Mouse (Mus musculus) cortical plate, adult 2 months (tissue): ENCODE measurements around the gene Olfr948. TPM values are rescaled to one million over a fixed set of nuclear protein-coding genes. Genes with fewer than 3 reads are reported as not detected.

Experiments used
- H3K27ac ChIP-seq: fragments of 200-500 bp; 2 replicates; pipeline ENCODE4 v1.5.1; 2012; ENCODE audit warnings: low read length, control low read depth, inconsistent platforms; ENCODE audit not compliant: insufficient read depth
- H3K4me1 ChIP-seq: fragments of 200-500 bp; 2 replicates; pipeline ENCODE4 v1.6.1; 2011; ENCODE audit warnings: low read length; ENCODE audit not compliant: control insufficient read depth, insufficient read depth
- H3K4me3 ChIP-seq: fragments of 200-500 bp; 2 replicates; pipeline ENCODE4 v1.5.1; 2011; ENCODE audit warnings: mild to moderate bottlenecking, low read length, control low read depth; ENCODE audit not compliant: insufficient read depth
- CTCF ChIP-seq: fragments of 200-500 bp; IDR thresholded peaks from 2 replicates; pipeline ENCODE4 v1.5.1; 2011; ENCODE audit warnings: mild to moderate bottlenecking, control low read depth, low read length; ENCODE audit not compliant: insufficient read depth; ENCODE audit errors: extremely low read depth
- POLR2A ChIP-seq: fragments of 200-500 bp; IDR thresholded peaks from 2 replicates; pipeline ENCODE4 v1.6.1; 2011; ENCODE audit warnings: mild to moderate bottlenecking, low read length, control low read depth; ENCODE audit not compliant: insufficient read depth; ENCODE audit errors: extremely low read depth
- polyA plus RNA-seq: library from polyadenylated mRNA; depleted of rRNA; stranded (reverse); fragments of >200 nt; gene quantifications from 2 replicates; pipeline ENCODE4 v1.2.3, GENCODE M21; 2012; rRNA removed

Gene Olfr948
- not detected in 2 replicates for polyA plus RNA-seq

GRCm38 (mm10) chr9:39325945-39326344 lies at the start of gene Olfr948:
Olfr948 (minus strand) TSS chr9:39326045.
- H3K4me1 ChIP-seq = no peaks in the 10 kb centered on the region
- H3K27ac ChIP-seq = no peak within 1 kb of the TSS
- no peak within 1 kb of the TSS for H3K4me3 ChIP-seq
- TF ChIP-seq CTCF = no peak
- no peak for TF ChIP-seq POLR2A

DNA sequence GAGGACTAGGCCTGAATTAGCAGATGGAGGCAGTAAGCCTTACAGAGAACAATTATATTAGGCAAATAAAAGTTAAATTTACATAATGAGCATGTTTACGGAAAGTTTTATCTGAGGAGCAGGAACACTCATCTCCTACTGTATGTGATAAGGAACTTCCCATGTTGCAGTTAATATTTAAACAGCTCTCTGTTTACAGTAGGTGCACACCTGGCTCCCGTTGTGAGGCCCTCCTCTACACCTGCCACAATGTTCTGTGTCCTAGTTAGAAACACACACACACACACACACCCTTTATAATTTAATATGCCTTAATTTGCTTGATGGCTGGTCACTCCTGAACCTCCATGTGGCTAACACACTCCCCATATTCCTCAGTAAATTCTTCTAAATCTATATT lies 38.7 kb downstream of the Olfr948 start:
- Histone ChIP-seq H3K27ac (no peak overlapping the region), H3K4me3 (no peak overlapping the region), H3K4me1 (no peaks in the 10 kb centered on the region)
- TF ChIP-seq POLR2A = no peak
- no peak for TF ChIP-seq CTCF

- no peaks in the 10 kb centered on the region for H3K4me1 ChIP-seq
- TF ChIP-seq POLR2A = no peak
- no peak for TF ChIP-seq CTCF
- H3K27ac ChIP-seq = no peak within 1 kb of the TSS
- no peak within 1 kb of the TSS for H3K4me3 ChIP-seq
Observed at GRCm38 (mm10) chr9:39276718-39277117, 49.1 kb downstream of the Olfr948 start, which contains the start of gene Olfr945. Olfr945 (minus strand) TSS chr9:39276818.

Other genes starting within 250 kb of the Olfr948 start
- gene Olfr938, start 247.2 kb downstream of the Olfr948 start, polyA plus RNA-seq = not detected in 2 replicates
- gene Olfr27, start 197.9 kb downstream of the Olfr948 start, polyA plus RNA-seq = not detected in 2 replicates
- not detected in 2 replicates for gene Olfr943, start 159.7 kb downstream of the Olfr948 start, polyA plus RNA-seq
- gene Olfr944, start 124.1 kb downstream of the Olfr948 start, polyA plus RNA-seq = not detected in 2 replicates
- gene Olfr1537, start 76.1 kb downstream of the Olfr948 start, polyA plus RNA-seq = not detected in 2 replicates
- not detected in 2 replicates for gene Olfr945, start 49.2 kb downstream of the Olfr948 start, polyA plus RNA-seq
- gene Olfr951, start 61.4 kb upstream of the Olfr948 start, polyA plus RNA-seq = not detected in 2 replicates
- not detected in 2 replicates for gene Olfr952, start 101.1 kb upstream of the Olfr948 start, polyA plus RNA-seq
- not detected in 2 replicates for gene Olfr954, start 130.7 kb upstream of the Olfr948 start, polyA plus RNA-seq
- gene Olfr955, start 145.9 kb upstream of the Olfr948 start, polyA plus RNA-seq = not detected in 2 replicates
- gene Olfr44, start 167.9 kb upstream of the Olfr948 start, polyA plus RNA-seq = not detected in 2 replicates
- gene Olfr957, start 189.8 kb upstream of the Olfr948 start, polyA plus RNA-seq = not detected in 2 replicates
- gene Olfr958, start 228.0 kb upstream of the Olfr948 start, polyA plus RNA-seq = not detected in 2 replicates
- gene Olfr959, start 249.5 kb upstream of the Olfr948 start, polyA plus RNA-seq = not detected in 2 replicates